Mouse (Mus musculus) inflammation-experienced regulatory T-cells, adult 6 months (primary cell): Measurements from ENCODE around the gene Eri3. TPM values are rescaled to one million over a fixed set of nuclear protein-coding genes. Genes with fewer than 3 reads are reported as not detected.

ENCODE experiments used
- ATAC-seq: one replicate; pipeline ENCODE4 v1.8.0; 2017
- polyA plus RNA-seq, 3 experiments: library from polyadenylated mRNA; unstranded; fragments of 100-300 nt; shearing (Covaris generic); gene quantifications; one replicate each; pipeline ENCODE4 v1.2.1; 2017

Eri3 gene
- polyA plus RNA-seq, 3 experiments from 2014 or later, result 37.3 to 65.3 (median 61.9) TPM

GRCm38 (mm10) chr4:117660001-117660400, 109.8 kb downstream of the Eri3 start:
- ATAC-seq, result no peak

GRCm38 (mm10) chr4:117664411-117665137, 114.4 kb downstream of the Eri3 start:
- no peak for ATAC-seq

GRCm38 (mm10) chr4:117665531-117665930, 115.4 kb downstream of the Eri3 start:
- ATAC-seq, result no peak

GRCm38 (mm10) chr4:117666054-117666453, 115.9 kb downstream of the Eri3 start:
- no peak for ATAC-seq

GRCm38 (mm10) chr4:117669874-117670273, 119.7 kb downstream of the Eri3 start:
- no peak for ATAC-seq

- ATAC-seq, result no peak
These were observed 121.9 kb downstream of the Eri3 start for GRCm38 (mm10) chr4:117672042-117672441.

GRCm38 (mm10) chr4:117673901-117674300, 123.7 kb downstream of the Eri3 start:
- ATAC-seq, result no peak

- peak; percentile 68 for ATAC-seq
These were observed 126.7 kb downstream of the Eri3 start for GRCm38 (mm10) chr4:117676903-117677302.

- ATAC-seq, result no peak
These were observed 130.8 kb downstream of the Eri3 start for GRCm38 (mm10) chr4:117680963-117681362.

GRCm38 (mm10) chr4:117681931-117682461, 131.8 kb downstream of the Eri3 start, which contains the start of gene Dmap1:
TSS of gene Dmap1 (minus strand) at chr4:117682273.
- peak; percentile 94 for ATAC-seq

- no peak for ATAC-seq
These were observed 132.3 kb downstream of the Eri3 start for GRCm38 (mm10) chr4:117682463-117682862.

- no peak for ATAC-seq
These were observed 133.0 kb downstream of the Eri3 start for GRCm38 (mm10) chr4:117683048-117683768.

- no peak for ATAC-seq
These were observed 136.2 kb downstream of the Eri3 start for GRCm38 (mm10) chr4:117686354-117686753.

GRCm38 (mm10) chr4:117705361-117705760, 155.2 kb downstream of the Eri3 start:
- ATAC-seq, result no peak

GRCm38 (mm10) chr4:117708780-117709550, 158.8 kb downstream of the Eri3 start:
- ATAC-seq, result no peak

GRCm38 (mm10) chr4:117712314-117712713, 162.1 kb downstream of the Eri3 start:
- ATAC-seq, result no peak

GRCm38 (mm10) chr4:117713303-117714098, 163.3 kb downstream of the Eri3 start:
- ATAC-seq, result no peak

Other genes with a start within 250 kb of the Eri3 start
- gene Rnf220, start 53.3 kb upstream of the Eri3 start, polyA plus RNA-seq, result 10 to 100 TPM; 11.0 to 25.6 (median 21.9) TPM
- gene Dmap1, start 131.9 kb downstream of the Eri3 start, polyA plus RNA-seq, result 10 to 100 TPM; 19.5 to 27.7 (median 21.6) TPM
- gene Gm12845, start 174.0 kb downstream of the Eri3 start, polyA plus RNA-seq, result not detected
- under 1 TPM in 1 of 3 experiments, not detected in 2; 0.15 TPM for gene Klf17, start 215.3 kb downstream of the Eri3 start, polyA plus RNA-seq